Mouse (Mus musculus) thymus, adult 18-20 months (tissue): ENCODE results near the gene Troap.
"Not testable (repeated sequence)": the region's sequence is repeated elsewhere in the genome, so short reads cannot be mapped to it uniquely, and the experiment has no call there.

Experiments used
- DNase-seq, 2 experiments: peaks; one replicate each; pipeline ENCODE4 v3.0.0; 2022; ENCODE audit warnings: mixed read lengths in 2 of 2

Troap gene

DNA sequence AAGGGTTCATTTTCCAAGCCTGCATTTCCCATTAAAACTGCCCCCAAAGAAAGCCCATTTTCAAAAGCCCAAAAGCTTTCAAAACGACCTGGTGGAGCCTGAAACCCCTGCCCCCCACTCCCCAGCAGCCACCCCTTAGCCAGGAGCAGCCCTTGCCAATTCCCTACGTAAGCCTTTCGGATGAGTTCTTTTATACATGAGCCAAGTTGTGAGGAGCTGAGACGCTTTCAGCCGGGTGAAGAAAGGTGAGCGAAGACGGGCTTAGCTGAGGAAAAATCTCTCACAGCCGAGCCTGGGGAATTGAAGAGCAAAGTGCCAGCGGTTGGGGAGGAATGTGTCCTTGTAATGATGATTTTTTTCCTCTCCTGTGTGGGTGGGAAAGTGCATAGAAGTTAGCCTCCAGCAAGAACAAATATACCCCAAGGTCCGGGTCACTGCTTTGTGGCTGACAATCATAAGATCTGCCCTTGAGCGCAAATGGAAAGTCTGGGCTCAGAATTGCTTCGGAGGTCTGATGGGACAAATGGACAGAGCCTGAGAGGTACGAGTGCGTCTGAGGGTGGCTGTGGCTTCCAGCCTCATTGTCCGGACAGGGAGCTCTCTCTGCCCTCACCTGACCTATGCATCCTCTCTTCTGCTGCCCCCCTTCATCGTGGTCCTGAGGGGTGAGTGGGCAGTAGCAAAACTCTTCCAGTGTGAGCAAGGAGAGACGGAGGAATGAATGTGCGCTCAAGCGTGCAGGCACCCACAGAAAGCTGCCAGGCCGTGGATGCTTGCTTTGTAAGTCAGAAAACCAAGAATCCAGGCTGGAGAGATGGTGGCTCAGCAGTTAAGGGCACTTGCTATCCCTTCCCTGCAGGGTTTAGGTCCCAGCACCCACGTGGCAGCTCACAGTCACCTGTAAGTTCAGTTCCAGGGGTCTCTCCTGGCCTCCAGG is 33.2 kb upstream of the Troap start:
- DNase-seq: no peak

DNA sequence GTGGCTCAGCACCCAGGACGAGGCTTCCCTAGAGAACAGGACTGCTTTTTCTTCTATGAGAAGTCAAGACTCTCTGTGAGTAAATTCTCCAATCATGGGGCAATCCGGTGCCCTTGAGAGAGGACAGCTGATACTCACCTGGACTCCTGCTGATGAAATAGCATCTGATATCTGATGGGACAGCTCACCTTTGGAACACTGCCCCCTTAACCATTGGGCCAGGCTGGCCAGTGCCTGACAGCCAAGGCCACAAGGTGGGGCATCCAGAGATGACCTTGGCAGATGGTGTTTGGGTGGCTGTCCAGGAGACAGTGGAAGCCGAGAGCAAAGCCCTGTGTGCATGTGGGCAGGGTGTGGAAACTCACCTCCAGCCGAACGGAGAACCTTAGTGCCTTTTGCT is 32.0 kb upstream of the Troap start:
- DNase-seq: no peak

DNA sequence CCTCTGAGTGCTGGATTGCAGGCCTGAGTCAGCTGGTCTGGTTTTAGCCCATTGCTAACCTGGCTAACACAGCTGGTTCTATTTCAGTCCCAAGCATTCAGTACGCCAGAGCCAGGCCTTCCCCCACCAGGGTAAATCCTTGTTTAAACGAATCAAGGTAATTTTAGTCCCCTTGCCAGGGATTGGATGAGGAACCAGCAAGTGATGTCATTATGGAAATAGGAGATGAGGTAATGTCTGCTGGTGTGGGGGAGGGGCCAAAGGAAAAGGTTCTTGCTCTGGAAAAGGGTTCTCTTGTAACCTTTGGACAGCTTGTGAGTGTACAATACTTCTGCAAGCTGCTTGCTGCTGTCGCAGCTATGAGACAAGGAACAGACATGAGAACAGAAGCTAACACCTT is 29.5 kb upstream of the Troap start:
- no peak for DNase-seq

- DNase-seq: not testable (repeated sequence)
Observed at GRCm38 (mm10) chr15:99045734-99046133, 28.6 kb upstream of the Troap start.

GRCm38 (mm10) chr15:99049473-99050253 is 24.7 kb upstream of the Troap start:
- no peak for DNase-seq

- DNase-seq: no peak
Observed at GRCm38 (mm10) chr15:99053373-99053772, 21.0 kb upstream of the Troap start.

DNA sequence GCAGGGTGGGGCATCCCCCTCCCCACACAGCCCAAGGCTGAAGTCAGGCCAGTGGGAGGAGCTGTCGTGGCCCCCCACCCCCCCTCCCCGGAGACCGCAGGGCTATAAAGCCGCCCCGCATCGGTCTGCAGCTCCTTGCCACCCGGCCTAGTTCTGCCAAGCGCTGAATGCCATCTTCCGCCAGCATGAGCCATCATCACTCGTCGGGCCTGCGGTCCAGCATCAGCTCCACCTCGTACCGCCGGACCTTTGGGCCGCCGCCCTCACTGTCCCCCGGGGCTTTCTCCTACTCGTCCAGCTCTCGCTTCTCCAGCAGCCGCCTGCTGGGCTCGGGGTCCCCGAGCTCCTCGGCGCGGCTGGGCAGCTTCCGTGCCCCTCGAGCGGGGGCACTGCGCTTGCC is 19.3 kb upstream of the Troap start, which contains the start of gene Prph:
TSS of gene Prph (plus strand) at position 135 of the 400 bp plus-strand sequence.
- no peak for DNase-seq

- no peak for DNase-seq
Observed at GRCm38 (mm10) chr15:99055511-99055961, 18.8 kb upstream of the Troap start.

GRCm38 (mm10) chr15:99056332-99056731 is 18.0 kb upstream of the Troap start:
- DNase-seq: peak in 1 of 2 experiments; percentile 17

GRCm38 (mm10) chr15:99065557-99066165 is 8.7 kb upstream of the Troap start:
- no peak for DNase-seq

DNA sequence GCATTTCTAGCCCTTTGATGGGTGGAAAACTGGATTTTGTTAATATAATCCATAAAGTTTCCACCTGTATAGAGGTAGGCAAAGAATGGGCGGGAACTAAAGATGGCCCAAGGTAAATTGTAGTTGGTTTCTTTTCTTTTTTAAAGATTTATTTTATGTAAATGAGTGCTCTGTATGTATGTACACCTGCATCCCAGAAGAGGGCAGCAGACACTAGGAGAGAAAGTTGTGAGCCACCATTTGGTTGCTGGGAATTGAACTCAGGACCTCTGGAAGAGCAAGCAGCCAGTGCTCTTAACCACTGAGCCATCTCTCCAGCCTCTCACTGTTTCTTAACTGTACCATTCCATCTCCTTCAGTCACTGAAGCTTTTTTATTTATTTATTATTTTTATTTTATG is 2.4 kb upstream of the Troap start:
- DNase-seq: no peak

DNA sequence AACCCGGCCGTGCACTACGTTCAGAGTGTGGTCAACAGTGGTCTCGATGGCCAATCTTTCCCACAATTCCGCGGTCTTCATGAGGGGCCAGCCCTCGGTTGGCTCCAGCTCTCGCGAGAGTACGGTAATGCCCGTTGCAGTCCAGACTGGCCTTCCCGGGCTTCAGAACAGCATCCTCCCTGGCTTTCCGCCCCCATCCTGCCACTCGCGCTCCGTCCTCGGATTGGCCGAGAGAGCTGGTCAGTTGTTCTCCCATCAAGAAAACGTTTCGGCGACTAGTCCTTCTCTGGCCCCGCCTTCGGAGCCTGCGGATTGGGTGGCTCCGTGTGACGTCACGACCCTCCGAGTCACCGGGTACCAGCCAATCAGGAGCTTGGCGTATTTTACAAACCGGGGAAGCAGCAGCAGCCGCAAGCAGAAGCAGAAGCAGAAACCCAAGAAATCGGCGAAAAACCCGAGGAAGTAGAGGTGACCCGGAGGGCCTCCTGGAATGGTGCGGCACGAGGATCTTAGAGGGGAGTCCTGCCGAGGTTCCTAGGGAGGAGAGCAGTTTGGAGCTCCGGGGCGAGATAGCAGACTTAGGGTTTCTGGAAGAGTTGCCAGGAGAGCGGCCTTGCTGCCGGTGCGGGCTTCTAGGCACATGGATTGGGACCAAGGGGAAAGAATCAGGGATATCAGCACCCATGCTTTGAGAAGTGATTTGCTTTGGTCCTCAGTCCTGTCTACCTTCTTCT is 392 bp downstream of the Troap start:
- DNase-seq: peak; percentile 90 to 91

GRCm38 (mm10) chr15:99076011-99076410 is 1.6 kb downstream of the Troap start:
- not testable (repeated sequence) for DNase-seq

DNA sequence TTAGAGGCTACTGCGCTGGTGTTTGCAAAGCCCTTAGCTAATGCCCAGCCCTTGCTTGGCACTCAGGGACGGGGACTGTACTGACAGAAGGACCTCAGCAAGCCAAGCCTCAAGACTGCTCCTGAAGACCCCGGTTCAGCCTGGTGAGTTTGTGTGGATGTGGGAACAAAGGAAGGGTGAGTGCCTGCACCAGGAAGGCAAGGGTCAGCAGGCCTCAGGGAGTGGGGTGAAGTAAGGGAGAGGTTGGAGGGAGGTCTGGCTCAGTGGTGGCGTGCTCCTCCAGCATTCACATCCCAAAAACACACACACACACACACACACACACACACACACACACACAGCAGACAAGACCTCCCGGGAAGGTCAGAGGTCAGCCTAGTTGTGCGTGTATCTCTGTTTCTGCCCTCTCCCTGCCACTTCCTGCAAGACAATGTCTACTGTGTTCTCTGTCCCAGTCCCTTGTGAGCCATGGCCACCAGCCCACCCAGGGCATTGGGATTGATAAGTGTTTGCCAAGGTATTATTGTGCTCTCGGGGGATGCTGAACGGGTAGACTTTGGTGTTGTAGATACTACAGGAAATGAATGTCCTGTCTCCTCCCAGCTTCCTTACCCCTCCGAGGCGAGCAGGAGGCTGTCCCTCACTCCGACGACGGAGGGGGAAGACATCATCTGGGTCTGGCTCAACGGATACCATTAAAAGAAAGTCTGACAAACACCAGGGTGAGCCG is 4.0 kb downstream of the Troap start:
- DNase-seq: no peak

- DNase-seq: no peak
Observed at GRCm38 (mm10) chr15:99079804-99080203, 5.4 kb downstream of the Troap start.

DNA sequence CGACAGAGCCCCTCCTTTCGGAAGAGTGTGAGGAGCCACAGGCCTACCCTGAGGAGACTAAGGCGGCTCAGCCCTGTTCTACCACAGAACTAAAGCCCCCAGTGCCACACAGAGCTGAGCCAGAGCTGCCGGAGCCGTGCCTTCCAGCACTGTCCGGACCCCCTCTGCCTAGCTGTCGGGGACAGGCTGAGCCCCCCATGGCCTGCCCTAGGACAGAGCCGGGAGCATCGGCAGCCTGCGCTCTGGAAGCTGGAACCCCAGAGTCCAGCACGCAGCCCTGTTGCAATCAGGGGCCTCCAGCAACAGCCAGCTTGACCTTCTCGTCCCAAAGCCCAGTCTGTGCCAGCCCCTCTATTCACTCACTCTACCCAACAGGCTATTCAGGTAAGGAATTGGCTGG is 7.9 kb downstream of the Troap start:
- DNase-seq: no peak

- no peak for DNase-seq
Observed at GRCm38 (mm10) chr15:99082840-99083239, 8.5 kb downstream of the Troap start.

- no peak for DNase-seq
Observed at GRCm38 (mm10) chr15:99083258-99083657, 8.9 kb downstream of the Troap start.

DNA sequence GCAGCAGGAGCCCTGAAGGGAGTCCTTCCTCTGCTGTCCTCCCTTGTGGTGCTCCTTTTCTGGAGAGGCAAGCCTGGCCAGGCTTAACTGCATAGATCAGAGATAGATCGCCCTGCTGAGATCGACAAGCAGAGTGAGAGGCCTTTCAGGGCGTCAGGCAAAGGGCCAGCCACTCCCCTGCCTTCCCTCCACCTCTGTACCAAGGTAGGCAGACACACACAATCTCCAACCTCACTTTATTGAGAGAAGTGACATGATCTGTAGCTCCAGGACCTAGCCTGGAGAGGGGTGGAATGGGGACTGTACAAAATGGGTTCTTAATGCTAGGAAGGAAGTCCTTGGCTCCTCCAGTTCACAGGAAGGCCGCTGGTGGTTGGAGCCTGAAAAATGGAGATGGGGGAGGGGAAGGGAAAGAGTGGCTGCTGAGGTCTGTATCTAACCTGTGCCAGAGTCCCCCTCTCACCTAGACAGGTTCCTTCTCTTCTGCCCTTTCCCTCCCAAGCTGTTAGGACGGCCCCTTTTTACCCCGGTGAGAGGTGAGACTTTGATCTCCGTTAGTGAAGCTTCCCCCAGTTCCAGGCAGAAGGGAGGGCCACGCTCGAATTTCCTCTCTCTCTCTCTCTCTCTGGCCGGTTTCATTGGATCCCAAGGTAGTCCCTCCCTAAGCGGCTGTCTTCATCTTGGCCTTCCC is 9.6 kb downstream of the Troap start:
- no peak for DNase-seq

DNA sequence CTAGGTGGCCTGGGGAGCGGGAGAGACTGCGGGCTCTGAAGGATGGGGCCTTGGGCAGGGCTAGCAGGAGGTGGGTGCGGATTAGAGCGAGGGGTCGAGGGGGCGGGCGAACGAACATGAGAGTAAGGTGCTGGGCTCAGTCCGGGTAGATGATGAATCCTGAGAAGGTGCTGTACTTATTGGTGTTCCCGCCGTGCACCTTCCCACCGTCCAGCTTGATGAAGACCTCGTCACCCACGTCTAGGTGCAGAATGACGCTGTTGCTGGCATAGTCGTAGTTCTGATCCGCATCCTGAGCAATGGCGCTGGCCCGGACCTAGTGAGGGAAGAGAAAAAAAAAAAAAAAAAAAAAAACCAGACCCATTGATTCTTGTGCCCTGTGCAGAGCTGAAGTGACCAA is 10.2 kb downstream of the Troap start:
- DNase-seq: no peak

- DNase-seq: no peak
Observed at GRCm38 (mm10) chr15:99085997-99086396, 11.6 kb downstream of the Troap start.
